Mouse (Mus musculus) layer of hippocampus, postnatal 25 days (tissue): ENCODE results near the gene Noc2l. TPM values are rescaled to one million over a fixed set of nuclear protein-coding genes. Genes with fewer than 3 reads are reported as not detected.

Source experiments
- microRNA-seq, 2 experiments: library from miRNA; unstranded; fragments of <30 nt; microRNA quantifications; one replicate each; pipeline ENCODE4 v1.2.0; 2021
- total RNA-seq, 2 experiments: library from RNA; stranded (reverse); gene quantifications; 2 replicates each; pipeline ENCODE4 v1.2.3; 2021

Noc2l gene
- total RNA-seq, 2 experiments from 2014 or later: 60.5 to 66.7 TPM

Small RNA genes within 50 kb of the gene (microRNA-seq; reads per million reads assigned to microRNA genes)
- gene Mir7658: 5.0 to 5.7 reads per million in 2 experiments

Other genes with a start within 250 kb of the Noc2l start
- 10 to 100 TPM; 10.4 to 11.2 TPM for gene B3galt6, start 243.4 kb upstream of the Noc2l start, total RNA-seq
- 100 to 1,000 TPM; 180 to 193 TPM for gene Sdf4, start 243.1 kb upstream of the Noc2l start, total RNA-seq
- gene Tnfrsf4, start 222.2 kb upstream of the Noc2l start, total RNA-seq: 1 to 10 TPM; 1.0 to 2.2 TPM
- gene Tnfrsf18, start 209.8 kb upstream of the Noc2l start, total RNA-seq: not detected
- under 1 TPM; 0.12 to 0.31 TPM for gene Ttll10, start 176.6 kb upstream of the Noc2l start, total RNA-seq
- gene 9430015G10Rik, start 126.0 kb upstream of the Noc2l start, total RNA-seq: 10 to 100 TPM; 21.6 to 30.3 TPM
- under 1 TPM; 0.59 to 0.89 TPM for gene Rnf223, start 105.5 kb upstream of the Noc2l start, total RNA-seq
- gene Agrn, start 38.5 kb upstream of the Noc2l start, total RNA-seq: 100 to 1,000 TPM; 142 to 167 TPM
- gene Isg15, start 35.2 kb upstream of the Noc2l start, total RNA-seq: under 1 TPM in 1 of 2 experiments, not detected in 1; 0.49 TPM
- 1 to 10 TPM; 5.4 to 6.9 TPM for gene AW011738, start 32.7 kb upstream of the Noc2l start, total RNA-seq
- gene Perm1, start 20.1 kb upstream of the Noc2l start, total RNA-seq: under 1 TPM; 0.23 to 0.27 TPM
- gene Plekhn1, start 1.2 kb upstream of the Noc2l start, total RNA-seq: 10 to 100 TPM; 37.9 to 45.9 TPM
- 1 to 10 TPM; 3.9 to 4.9 TPM for gene Samd11, start 19.6 kb downstream of the Noc2l start, total RNA-seq
- not detected for gene Vmn2r-ps159, start 95.1 kb downstream of the Noc2l start, total RNA-seq